Mouse (Mus musculus): ENCODE results near the gene Ank3.

The Ank3 gene

GRCm38 (mm10) chr10:69418716-69419115, 20.1 kb downstream of the Ank3 start:
- no peak for DNase-seq

DNA sequence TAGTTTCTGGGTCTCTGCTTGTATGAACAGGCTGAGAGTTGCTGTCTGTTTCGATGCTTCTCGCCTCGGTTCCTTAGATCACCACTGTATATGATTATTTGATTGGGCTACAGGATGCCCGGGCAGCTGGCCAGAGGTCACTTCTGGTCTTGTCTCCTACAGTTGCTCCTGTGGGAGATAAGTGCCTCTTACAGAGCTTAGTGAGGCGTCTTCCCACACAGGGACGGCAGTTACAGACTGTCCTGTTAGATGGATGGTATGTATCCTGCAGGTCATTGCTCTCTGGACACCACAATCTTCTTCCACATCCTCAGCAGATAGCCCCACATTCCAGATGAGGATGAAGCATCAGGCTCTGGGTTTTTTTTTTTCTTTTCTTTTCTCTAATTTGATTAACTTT, 21.7 kb downstream of the Ank3 start:
- no peak for DNase-seq

DNA sequence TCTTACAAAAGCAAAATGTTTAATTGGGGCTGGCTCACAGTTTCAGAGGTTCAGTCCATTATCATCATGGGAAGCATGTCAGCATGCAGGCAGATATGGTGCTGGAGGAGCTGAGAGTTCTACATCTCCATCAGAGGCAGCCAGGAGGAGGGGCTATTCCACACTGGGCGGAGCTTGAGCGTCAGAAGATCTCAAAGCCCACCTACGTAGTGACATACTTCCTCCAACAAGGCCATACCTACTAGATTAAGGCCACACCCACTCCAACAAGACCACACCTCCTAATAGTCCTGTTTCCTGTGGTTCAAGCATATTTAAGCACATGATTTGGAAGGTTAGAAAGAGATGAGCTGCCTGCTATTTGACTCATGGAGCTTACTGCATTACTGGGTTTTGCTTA, 25.5 kb downstream of the Ank3 start:
- no peak for DNase-seq

DNA sequence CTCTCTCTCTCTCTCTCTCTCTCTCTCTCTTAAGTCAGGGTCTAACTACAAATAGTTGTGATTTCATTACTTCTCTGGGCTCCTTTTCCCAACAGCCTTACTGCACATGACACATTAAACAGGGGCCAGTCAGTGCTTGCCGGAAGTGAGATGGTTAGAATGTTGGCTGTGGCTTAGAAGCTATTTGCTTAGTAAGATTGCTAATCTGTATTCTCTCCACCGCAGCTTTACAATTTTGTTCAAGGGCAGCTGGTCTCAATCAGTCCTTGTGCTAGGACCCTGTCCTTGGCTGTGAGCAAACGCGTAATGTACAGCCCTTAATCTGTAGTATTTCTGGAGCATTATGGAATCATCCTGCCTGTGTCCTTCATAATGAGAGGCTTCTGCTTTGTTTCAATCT, 31.6 kb downstream of the Ank3 start:
- DNase-seq, result no peak

DNA sequence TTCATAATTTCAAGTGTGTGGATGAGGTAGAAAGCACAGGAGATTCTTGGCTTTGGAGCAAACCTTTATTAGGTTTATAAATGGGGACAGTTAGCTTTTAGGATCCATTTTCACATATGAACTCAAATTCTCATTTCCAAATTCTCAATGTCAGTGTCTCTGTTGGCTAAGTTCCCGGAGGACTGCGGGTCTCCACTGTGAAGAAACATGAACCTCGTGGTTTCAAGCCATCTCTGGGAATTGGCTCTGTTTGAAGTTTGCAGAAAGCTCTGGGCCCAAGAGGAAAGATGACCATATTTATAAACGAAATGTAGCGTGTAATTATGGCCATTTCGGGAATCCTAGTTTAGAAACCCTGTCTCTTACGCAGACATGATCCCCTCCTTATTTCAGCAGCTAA, 32.5 kb downstream of the Ank3 start:
- no peak for DNase-seq

DNA sequence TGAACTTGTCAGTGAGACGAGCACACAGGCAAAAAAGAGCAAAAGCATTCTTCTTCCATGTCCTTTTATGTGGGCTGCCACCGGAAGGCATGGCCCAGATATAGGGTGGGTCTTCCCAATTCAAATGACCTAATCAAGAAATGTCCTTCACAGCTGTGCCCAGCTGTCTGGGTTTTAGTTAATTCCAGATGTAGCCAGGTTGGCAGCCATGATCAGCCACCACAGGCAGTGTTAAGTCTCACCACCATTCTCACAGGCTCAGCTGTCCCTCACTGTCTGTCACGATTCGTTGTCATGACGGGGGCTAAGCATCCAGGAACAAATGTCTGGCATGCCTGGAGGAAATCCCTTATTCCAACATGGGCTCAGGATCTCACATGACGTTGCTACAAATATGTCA, 36.6 kb downstream of the Ank3 start:
- no peak for DNase-seq

GRCm38 (mm10) chr10:69439449-69439848, 40.9 kb downstream of the Ank3 start:
- no peak for DNase-seq

GRCm38 (mm10) chr10:69444546-69444945, 46.0 kb downstream of the Ank3 start:
- no peak for DNase-seq

- DNase-seq, result no peak
These were observed 47.4 kb downstream of the Ank3 start for GRCm38 (mm10) chr10:69445951-69446350.

DNA sequence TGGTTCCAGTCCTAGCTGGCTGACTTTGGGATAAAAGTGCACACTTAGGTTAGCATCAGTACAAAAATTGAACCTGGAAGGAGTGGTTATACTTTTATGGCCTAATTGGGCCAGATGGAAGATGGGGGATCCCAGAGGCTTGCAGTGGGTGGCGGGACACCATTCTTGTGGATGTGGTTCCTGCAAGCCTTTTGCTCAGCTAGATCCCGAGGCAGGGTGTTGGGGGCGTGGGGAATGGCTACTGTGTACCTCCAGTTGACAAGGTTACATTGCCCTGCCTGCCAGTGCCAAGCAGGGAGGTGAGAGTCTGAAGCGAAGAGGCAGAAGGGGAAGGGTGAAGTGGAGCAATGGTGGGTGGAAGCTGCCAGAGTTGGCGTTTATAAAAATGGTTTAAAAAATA, 48.0 kb downstream of the Ank3 start:
- DNase-seq, result no peak

DNA sequence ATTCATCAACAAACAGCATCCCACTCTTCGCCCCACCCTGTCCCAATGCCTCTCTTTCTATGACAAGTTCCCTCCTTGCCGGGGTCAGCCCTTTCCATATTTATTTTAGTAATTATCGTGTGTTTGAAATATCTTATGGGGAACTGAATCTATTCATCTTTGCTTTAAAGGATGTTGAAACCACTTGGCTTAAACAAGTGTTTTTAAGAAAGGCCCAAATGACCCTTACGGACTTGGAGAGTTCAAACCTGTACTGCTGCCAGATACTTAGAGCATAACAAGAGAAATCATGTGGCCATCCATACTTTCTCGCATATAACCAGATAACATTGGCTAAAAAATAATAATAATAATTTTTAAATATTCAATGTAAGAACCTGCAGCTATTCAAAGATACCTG, 48.7 kb downstream of the Ank3 start:
- DNase-seq, result no peak

DNA sequence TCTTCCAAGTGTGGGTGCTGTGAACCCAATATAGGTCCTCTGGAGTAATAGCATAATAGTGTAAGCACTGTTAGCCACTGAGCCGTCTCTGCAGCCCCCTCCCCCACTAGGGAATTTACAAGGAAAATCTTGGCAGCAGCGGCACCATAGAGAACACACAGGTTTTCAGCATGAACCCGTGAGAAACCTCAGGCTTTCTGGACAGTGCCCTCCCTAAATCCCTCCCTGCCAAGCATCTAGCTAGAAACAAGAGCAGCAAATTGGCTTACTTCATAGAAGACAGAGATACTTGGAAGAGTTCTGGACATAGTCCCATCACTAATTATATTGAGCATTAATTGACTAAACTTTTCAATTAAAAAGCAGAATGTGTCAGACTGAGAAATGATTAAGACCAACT, 49.6 kb downstream of the Ank3 start:
- DNase-seq, result no peak

DNA sequence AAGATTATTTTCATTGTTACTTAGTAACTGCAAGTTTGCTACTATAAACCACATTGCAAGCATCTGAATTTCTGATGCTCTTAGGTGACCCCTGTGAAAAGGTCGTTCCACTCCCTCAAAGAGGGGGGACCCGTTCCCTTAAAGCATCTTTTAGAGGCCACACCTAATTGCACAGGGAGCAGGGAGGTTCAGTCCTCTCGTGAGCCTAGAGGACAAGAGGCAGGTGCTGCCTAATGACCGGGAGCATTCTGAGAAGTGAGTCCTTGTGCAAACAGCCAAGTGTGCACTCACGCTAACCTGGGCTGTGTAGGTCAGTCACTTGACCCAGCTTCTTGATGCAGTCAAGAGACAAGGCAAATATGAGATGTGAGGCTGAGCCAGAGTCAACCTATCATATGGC, 52.4 kb downstream of the Ank3 start:
- no peak for DNase-seq

DNA sequence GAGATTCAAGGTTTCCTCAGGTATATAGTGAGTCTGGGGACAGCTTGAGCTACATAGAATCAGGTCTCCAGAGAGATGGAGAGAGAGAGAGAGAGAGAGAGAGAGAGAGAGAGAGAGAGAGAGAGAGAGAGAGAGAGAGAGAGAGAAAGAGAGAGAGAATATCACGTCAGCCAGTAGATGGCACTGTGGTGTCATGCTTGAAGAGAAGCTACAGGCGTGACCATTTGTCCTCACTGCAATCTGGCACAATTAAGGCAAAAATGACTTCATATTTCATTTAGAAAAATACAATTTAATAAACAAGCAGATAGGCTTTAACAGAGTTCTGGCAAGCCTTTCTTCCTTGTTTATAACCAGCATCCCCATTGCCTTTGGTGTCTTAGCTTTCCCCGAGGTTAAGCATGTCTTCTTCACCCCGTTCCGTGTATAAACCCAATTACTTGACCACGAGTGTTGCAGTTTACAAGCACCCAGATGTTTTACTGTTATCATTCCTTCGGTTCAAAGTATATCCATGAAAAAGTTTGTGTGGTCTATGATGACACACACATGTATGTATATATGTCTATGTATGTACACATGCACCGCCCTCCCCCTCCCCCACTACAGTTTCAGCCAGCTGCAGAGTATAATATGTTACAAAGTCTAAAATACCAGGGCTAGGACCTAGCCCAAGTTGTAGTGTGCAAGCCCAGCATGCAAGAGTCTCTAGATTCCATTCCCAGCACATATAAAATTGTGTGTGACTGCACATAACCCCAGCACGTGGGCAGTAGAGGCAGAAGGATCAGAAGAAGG, 53.8 kb downstream of the Ank3 start:
- peak; percentile 80 for DNase-seq

- DNase-seq, result no peak
These were observed 55.0 kb downstream of the Ank3 start for GRCm38 (mm10) chr10:69453531-69453930.

- no peak for DNase-seq
These were observed 55.9 kb downstream of the Ank3 start for GRCm38 (mm10) chr10:69454480-69454879.

DNA sequence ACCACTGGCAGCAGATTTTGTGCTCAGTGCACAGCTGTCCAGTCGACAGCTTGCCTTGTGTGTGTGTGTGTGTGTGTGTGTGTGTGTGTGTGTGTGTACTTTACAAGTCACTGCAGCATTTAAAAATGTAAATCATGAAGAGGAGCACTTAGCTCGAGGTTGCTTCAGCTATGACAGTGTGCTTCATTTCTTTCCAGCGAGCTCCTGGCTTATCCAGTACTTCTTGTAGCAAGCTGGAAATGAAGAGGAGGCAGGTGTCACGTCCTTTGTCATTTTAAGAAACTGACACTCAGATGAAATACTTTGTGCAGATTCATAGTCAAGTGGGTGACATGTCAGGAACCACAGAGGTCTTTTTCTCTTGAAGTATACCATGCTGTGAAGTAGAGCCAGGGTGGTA, 66.3 kb downstream of the Ank3 start:
- DNase-seq, result no peak

DNA sequence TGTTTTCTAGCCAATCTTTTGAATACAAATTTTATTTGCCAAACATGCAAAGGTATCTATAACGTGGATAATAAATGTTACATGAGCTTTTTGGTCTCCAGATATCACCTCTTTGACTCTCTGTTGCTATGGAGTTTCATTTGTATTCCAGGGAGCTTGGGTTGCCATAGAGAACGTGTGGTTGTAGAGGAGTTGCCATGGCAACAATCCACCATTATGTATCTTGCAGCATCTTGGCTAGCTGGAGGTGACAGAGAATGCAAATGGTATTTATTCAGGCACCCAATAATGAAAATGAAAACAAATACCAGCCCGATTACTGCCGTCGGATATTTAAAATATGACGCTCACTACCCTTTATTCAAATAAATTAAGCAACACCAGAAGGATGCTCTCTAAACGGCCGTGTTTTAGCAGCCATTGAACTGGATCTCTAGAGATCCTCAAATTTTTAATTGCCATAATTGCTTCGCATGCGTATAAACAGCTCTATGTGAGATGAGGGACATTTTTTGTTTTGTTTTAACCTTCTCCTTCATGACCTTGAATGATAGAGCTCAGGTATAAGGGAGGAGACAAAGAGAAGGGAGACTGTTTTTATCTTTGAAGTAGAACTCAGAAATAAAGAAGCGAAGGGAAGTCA, 67.1 kb downstream of the Ank3 start:
- DNase-seq, result peak; percentile 80

GRCm38 (mm10) chr10:69466201-69466585, 67.6 kb downstream of the Ank3 start:
- no peak for DNase-seq

DNA sequence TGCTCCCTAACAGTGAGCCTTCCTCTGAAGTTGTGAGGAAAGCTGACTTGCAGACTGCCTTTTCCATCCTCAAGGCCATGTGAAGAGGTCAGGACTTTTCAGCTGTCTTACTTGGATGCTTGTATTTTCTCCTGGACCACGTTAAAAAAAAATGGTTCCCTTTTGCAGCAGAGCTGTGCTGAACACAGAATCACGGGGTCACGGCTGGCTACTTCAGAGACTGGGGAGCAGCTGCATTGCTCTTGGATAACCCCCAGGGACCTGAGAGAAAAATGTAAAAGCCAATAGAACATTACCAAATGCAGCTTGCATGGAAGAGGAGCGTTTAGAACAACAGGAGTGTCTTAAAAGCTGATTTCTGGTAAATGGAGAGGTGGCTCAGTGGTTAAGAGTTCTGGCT, 68.0 kb downstream of the Ank3 start:
- peak; percentile 48 for DNase-seq

GRCm38 (mm10) chr10:69467182-69467581, 68.6 kb downstream of the Ank3 start:
- DNase-seq, result no peak

DNA sequence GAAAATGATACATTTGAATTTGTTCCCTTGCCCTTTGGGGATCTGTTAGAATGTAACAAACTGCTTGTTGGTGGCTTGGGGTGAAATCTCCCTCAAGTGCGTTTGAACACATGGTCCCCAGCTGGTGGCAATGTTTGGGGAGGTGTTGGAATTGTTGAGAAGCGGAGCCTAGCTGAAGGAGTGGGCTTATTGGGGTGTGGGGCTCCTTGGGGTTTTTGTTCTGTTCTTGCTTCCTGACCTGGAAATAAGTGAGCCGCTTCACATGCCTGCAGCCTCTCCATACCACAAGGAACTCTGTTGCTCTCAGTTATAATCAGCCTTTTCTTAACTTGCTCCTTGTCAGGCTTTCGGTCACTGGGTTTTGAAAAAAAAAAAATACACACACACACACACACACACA, 73.3 kb downstream of the Ank3 start:
- no peak for DNase-seq

DNA sequence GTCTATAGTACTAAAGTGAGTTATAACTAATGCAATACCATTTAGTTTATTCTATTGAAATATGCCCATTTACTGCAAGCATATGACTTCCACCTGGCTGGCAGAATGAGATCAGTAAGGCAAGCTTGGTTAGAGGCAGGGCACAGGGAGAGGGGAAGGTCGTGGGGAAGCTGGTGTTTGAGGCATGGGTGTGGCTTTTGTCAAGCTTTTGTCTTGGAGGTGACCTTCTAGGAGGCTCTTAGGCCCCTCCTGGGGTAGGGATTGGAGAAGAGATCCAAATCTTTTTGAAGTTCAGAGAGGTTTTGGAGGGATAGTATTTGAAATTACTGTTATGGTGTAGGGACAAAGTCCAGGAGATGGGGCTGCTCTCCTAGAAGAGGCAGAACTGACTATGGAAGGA, 78.3 kb downstream of the Ank3 start:
- no peak for DNase-seq

DNA sequence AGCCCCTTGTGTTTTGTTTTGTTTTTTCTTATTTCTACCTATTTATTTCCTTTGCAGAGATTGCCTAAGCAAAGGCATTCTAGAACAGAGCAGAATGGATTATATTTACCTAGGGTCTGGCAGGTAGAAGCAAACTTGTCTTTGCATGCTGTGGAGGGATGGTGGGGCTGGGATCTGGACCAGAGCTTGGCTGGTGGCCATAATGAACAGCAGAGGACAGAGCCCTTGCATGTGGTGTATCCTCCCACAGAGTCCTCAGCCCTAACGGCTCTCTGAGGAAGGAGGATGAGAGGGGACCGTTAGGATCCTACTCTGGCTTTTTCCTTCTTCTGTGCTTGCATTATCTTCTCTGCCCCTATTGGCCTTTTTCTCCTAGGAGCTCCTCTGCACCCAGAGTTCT, 79.1 kb downstream of the Ank3 start:
- no peak for DNase-seq

GRCm38 (mm10) chr10:69478831-69479230, 80.3 kb downstream of the Ank3 start:
- DNase-seq, result no peak
